Mouse (Mus musculus): ENCODE measurements around the gene Olfr373.
"Not testable (repeated sequence)": the region's sequence is repeated elsewhere in the genome, so short reads cannot be mapped to it uniquely, and the experiment has no call there.

Olfr373 gene

GRCm38 (mm10) chr8:72082877-72083276 is at the start of gene Olfr373:
Gene Olfr373 (plus strand): TSS chr8:72083177.
- DNase-seq (ENCODE audit: low spot score), result not testable (repeated sequence)

DNA sequence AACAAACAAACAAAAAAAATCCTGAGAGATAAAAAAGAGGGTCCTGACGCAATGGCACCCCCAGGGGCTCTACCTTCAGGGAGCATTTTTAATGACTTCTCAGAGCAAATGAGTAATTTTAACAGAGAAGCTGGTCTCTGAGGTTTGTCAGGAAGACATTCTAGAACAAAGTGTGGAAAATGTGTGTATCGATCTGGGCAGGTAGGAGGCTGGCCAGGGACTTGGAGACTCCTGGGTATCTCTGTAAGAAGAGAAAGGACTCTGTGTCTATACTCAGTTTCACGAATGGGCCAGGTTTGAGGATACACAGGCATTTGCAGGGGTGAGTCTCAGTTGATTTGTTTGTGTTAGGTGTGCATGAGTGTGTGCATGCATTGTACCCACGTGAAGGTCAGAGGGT is 42.1 kb upstream of the Olfr373 start, which contains the start of gene Olfr372:
Gene Olfr372, plus strand, starts transcription at position 301 of the 400 bp plus-strand sequence.
- not testable (repeated sequence) for DNase-seq (ENCODE audit: low spot score)

DNA sequence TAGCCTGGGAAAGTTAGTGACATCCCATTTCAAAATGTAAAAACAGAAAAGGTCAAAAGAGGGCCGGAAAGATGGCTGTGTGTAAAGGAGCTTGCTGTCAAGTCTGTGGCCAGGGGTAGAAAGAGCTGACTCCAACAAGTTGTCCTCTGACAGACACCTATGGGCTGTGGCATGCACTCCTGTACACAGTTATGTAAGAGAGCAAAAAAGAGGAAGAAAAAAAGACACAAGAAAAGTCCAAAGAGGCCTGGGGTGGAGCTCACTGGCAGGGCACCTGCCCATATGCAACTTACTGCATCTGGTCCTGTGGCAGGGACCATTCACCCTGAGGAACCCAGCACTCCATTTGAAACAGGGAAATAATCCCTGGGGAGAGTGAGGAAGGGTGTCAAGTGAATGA is 40.5 kb upstream of the Olfr373 start:
- no peak for DNase-seq (ENCODE audit: low spot score)

- not testable (repeated sequence) for DNase-seq (ENCODE audit: low spot score)
Observed at GRCm38 (mm10) chr8:72054633-72055032, 28.3 kb upstream of the Olfr373 start.

- not testable (repeated sequence) for DNase-seq (ENCODE audit: low spot score)
Observed at GRCm38 (mm10) chr8:72057643-72058042, 25.3 kb upstream of the Olfr373 start.

GRCm38 (mm10) chr8:72066819-72067399 is 16.1 kb upstream of the Olfr373 start:
- not testable (repeated sequence) for DNase-seq (ENCODE audit: low spot score)

DNA sequence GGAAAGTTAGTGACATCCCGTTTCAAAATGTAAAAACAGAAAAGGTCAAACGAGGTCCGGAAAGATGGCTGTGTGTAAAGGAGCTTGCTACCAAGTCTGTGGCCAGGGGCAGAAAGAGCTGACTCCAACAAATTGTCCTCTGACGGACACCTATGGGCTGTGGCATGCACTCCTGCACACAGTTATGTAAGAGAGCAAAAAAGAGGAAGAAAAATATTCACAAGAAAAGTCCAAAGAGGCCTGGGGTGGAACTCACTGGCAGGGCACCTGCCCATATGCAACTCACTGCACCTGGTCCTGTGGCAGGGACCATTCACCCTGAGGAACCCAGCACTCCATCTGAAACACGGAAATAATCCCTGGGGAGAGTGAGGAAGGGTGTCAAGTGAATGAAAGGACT is 1.8 kb downstream of the Olfr373 start:
- DNase-seq (ENCODE audit: low spot score), result no peak

DNA sequence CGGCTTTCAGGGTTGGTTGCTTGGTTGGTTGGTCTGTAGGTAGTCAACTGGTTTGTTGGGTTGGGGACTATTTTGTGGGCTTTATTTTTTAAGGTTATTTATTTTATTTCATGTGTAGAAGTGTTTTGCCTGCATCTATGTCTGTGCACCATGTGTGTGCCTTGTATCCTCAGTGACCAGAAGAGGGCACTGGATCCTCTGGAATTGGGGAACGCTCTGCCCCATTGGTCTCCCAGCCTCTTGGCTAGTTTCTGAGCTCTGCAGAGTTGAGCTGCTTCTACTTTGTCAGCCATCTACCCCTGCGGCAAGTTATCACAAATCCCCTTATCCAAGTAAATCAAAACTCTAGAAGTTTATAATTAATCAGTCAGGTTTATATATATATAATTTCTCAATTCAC is 4.6 kb downstream of the Olfr373 start:
- DNase-seq (ENCODE audit: low spot score), result not testable (repeated sequence)

DNA sequence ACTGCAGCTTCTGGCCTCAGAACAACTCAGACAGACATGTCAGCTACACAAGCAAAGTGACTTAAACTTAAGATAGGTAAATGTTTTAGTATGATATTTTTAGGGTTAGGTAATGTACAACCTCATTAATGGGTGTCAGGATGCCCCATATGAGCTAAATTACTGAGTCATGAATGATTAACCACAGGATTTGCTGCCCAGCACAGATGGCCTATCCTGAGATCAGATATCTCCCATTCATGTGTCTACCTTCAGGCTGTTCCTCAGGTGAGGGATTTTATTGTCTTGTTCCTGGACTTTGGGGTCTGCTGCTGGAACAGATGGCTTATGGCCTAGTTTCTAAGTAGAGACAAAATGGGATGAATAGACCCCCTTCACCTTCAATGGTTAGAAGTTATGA is 13.7 kb downstream of the Olfr373 start:
- not testable (repeated sequence) for DNase-seq (ENCODE audit: low spot score)

DNA sequence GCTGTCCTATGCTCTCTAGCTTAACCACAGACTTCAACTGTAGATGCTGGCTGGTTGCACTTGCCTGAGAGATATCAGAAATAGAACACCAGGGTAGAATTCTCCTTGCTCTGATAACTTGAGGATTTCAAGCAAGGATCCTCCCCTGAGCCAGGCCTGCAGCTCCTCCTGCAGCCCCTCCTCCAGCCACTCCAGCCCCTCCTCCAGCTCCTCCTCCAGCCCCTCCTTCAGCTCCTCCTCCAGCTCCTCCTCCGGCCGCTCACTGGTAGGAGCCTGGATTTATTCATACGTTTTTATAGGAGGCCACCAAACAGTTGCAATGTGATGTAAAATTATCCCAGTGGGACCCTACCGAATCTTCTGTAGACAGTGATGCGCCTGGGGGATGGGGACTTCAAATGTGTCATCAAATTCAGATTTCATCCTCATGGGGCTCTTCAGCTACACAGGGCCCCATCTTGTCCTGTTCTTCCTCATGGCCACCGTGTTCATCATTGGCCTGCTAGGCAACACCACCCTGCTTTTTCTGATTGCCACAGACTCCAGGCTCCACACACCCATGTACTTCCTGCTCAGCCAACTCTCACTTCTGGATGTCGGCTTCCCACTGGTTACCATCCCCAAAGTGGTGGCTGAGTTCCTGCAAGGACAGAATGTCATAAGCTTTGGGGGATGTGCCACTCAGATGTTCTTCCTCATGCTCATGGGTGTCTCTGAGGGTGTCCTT is 16.6 kb downstream of the Olfr373 start:
- DNase-seq (ENCODE audit: low spot score), result peak; percentile 15

DNA sequence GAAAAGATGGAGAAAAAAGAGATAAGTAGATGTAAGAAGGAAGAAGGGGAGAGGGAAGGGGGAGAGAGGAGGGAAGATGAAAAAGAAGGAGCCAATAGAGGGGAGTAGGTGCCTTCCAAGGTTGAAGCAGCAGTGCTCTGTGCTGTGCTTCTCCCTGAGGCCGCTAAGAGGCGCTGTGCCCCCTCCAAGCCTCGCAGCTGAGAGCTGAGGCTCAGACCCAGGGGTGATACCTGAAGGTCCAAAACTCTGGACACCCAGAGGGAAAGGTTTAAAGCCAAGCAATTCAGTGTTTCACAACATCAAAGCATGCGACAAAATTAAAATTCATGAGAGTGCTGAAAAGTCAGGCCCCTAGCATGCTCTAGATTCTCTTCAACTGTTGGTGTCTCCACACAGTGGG is 22.2 kb downstream of the Olfr373 start:
- no peak for DNase-seq (ENCODE audit: low spot score)

- no peak for DNase-seq (ENCODE audit: low spot score)
Observed at GRCm38 (mm10) chr8:72106740-72107139, 23.8 kb downstream of the Olfr373 start, which contains the start of gene Olfr374. Gene Olfr374 (plus strand): TSS chr8:72107040.

GRCm38 (mm10) chr8:72110876-72111275 is 27.9 kb downstream of the Olfr373 start:
- no peak for DNase-seq (ENCODE audit: low spot score)

DNA sequence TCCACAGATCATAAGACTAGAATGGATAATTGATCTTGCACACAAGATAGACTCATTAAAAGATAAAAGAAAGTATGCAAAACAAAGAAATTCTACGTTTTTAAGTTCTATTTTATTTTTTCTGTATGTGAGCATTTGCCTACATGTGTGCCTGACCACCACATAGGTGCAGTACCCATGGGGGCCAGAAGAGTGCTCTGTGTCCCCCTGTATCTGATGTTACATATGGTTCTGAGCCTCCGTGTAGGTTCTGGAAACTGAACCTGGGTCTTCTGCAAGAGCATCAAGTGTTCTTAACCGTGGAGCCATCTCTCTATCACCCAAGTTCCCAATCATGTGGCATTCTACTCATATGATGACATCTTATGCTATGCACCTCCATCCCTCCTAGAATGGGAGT is 29.5 kb downstream of the Olfr373 start:
- no peak for DNase-seq (ENCODE audit: low spot score)

- no peak for DNase-seq (ENCODE audit: low spot score)
Observed at GRCm38 (mm10) chr8:72115202-72115601, 32.2 kb downstream of the Olfr373 start.

GRCm38 (mm10) chr8:72118616-72119015 is 35.6 kb downstream of the Olfr373 start:
- DNase-seq (ENCODE audit: low spot score), result no peak

GRCm38 (mm10) chr8:72121486-72121885 is 38.5 kb downstream of the Olfr373 start:
- not testable (repeated sequence) for DNase-seq (ENCODE audit: low spot score)

GRCm38 (mm10) chr8:72121997-72122396 is 39.0 kb downstream of the Olfr373 start:
- no peak for DNase-seq (ENCODE audit: low spot score)

- DNase-seq (ENCODE audit: low spot score), result no peak
Observed at GRCm38 (mm10) chr8:72127834-72128233, 44.9 kb downstream of the Olfr373 start.

GRCm38 (mm10) chr8:72131251-72131650 is 48.3 kb downstream of the Olfr373 start:
- no peak for DNase-seq (ENCODE audit: low spot score)

- DNase-seq (ENCODE audit: low spot score), result no peak
Observed at GRCm38 (mm10) chr8:72131901-72132300, 48.9 kb downstream of the Olfr373 start.

DNA sequence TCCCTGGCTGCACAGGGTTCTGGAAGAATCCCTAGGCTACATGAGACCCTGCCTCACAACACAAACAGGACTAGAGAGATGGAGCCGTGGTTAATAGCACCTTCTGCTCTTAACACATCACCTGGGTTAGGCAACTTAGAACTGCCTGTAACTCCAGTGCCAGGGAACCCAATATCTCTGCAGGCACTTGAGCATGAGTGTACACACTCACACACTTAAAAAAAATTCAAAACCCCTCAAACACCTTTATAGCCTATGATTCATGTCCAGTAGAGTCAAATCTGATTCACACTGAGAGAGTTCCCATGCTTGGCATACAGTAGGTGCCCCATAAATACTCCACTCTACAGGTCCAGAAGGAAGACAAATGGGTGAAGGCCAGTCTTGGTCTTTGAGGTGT is 49.4 kb downstream of the Olfr373 start:
- DNase-seq (ENCODE audit: low spot score), result no peak

- no peak for DNase-seq (ENCODE audit: low spot score)
Observed at GRCm38 (mm10) chr8:72132891-72133290, 49.9 kb downstream of the Olfr373 start.

DNA sequence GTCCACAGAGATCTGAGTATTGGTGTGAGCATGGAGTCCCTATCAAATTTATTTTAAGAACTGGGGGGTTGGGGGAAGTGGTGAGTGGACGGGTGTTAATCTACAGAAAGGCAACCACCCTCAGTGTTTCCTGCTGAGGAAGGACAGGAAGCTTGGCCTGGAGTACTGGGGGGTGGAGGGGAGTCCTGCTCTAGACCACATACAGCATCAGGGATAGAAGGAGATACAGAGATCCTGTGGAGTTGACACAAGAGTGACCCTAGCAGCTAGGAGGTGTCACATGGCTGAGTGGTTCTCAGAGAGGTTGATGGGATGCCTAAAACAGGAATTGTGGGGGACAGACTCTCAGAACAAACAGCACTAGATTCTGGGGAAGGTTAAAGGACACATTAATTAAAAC is 50.5 kb downstream of the Olfr373 start:
- DNase-seq (ENCODE audit: low spot score), result no peak
